Mouse (Mus musculus): Measurements from ENCODE around the gene Gnaq.

- no peak for TF ChIP-seq POLR2A (IDR thresholded peaks at IDR 0.05; ENCODE audit: low read depth, low read length)
- TF ChIP-seq CTCF (IDR thresholded peaks at IDR 0.05; ENCODE audit: borderline replicate concordance, insufficient read depth, low read length): peak; percentile 71; the same call in 1 of the 2 replicates
These were observed 303.1 kb downstream of the Gnaq start, which contains the start of gene Gna14 for GRCm38 (mm10) chr19:16435531-16436231.

All from embryonic fibroblast, embryonic 13.5 days (primary cell).